Mouse (Mus musculus) liver, postnatal 0 days (tissue): ENCODE measurements at regions not wholly inside any gene's neighbourhood (a gene's known extent, or its start where the extent isn't known, plus 50 kb on each side); places are given as distances from the start of the nearest gene placed in this dataset.
"Not testable (repeated sequence)": the region's sequence is repeated elsewhere in the genome, so short reads cannot be mapped to it uniquely, and the experiment has no call there.

Experiments used
- ATAC-seq: fragments of 200-750 bp; cut with Nextera tagmentation; 2 replicates; pipeline ENCODE4 v1.8.0; 2017; ENCODE audit warnings: mild to moderate bottlenecking, moderate library complexity
- DNase-seq: peaks from one replicate; pipeline ENCODE4 v3.0.0-alpha.2; 2016
- H3K27ac ChIP-seq: fragments of 300-500 bp; sonication (generic); 2 replicates; pipeline ENCODE4 v1.5.1; 2014; ENCODE audit warnings: antibody characterized with exemption, moderate library complexity, mild to moderate bottlenecking, low read depth
- H3K27me3 ChIP-seq: fragments of 300-500 bp; sonication (generic); 2 replicates; pipeline ENCODE4 v1.6.1; 2014; ENCODE audit warnings: low read length, control low read depth, mixed read lengths; ENCODE audit not compliant: insufficient read depth
- H3K36me3 ChIP-seq: fragments of 300-500 bp; sonication (generic); replicated peaks from 2 replicates; pipeline ENCODE4 v1.6.1; 2014; ENCODE audit warnings: mild to moderate bottlenecking, control low read depth, low read length, moderate library complexity, mixed read lengths; ENCODE audit not compliant: insufficient read depth
- H3K4me1 ChIP-seq: fragments of 300-500 bp; sonication (generic); 2 replicates; pipeline ENCODE4 v1.6.1; 2014; ENCODE audit warnings: antibody characterized with exemption, mild to moderate bottlenecking, control low read depth; ENCODE audit not compliant: insufficient read depth
- H3K4me2 ChIP-seq: fragments of 300-500 bp; sonication (generic); 2 replicates; pipeline ENCODE4 v1.6.1; 2014; ENCODE audit warnings: low read depth, mild to moderate bottlenecking, low read length, moderate library complexity, mixed read lengths
- H3K4me3 ChIP-seq: fragments of 300-500 bp; sonication (generic); 2 replicates; pipeline ENCODE4 v1.5.1; 2014; ENCODE audit warnings: low read depth, low read length
- H3K9ac ChIP-seq: fragments of 300-500 bp; sonication (generic); replicated peaks from 2 replicates; pipeline ENCODE4 v1.6.1; 2014; ENCODE audit warnings: mild to moderate bottlenecking, moderate library complexity
- H3K9me3 ChIP-seq: fragments of 300-500 bp; sonication (generic); 2 replicates; pipeline ENCODE4 v1.6.1; 2016; ENCODE audit warnings: mild to moderate bottlenecking, control low read depth, low read length, mixed read lengths
- CTCF ChIP-seq: sonication (generic); IDR thresholded peaks from 2 replicates; pipeline ENCODE4 v1.5.1; 2016; ENCODE audit warnings: antibody characterized with exemption, low read depth
- EP300 ChIP-seq: IDR thresholded peaks from 2 replicates; pipeline ENCODE4 v1.6.1; 2016; ENCODE audit warnings: antibody characterized with exemption, low read depth, mild to moderate bottlenecking
- WGBS: fragments of 180-500 bp; shearing (Covaris S2); extraction: QIAGEN DNeasy Blood & Tissue Kit; methylation state at CpG from one replicate; pipeline ENCODE4 v1.1.7; 2014; ENCODE audit not compliant: insufficient replicate concordance; 5-methylcytosine and 5-hydroxymethylcytosine counted together

- not testable (repeated sequence) for ATAC-seq
Measured at GRCm38 (mm10) chr4:143029813-143030212, 183.0 kb downstream of the Prdm2 start.

GRCm38 (mm10) chr4:143027292-143027691 lies 185.5 kb downstream of the Prdm2 start:
- 9% methylated on average over 5 of the region's 5 CpGs for WGBS

More at GRCm38 (mm10) chr4:143029813-143030212, 183.0 kb downstream of the Prdm2 start:
- not testable (repeated sequence) for H3K4me2 ChIP-seq, H3K4me1 ChIP-seq, H3K36me3 ChIP-seq, H3K27me3 ChIP-seq, H3K4me3 ChIP-seq, H3K27ac ChIP-seq, H3K9me3 ChIP-seq, H3K9ac ChIP-seq
- WGBS = 48% methylated on average over 4 of the region's 4 CpGs
- TF ChIP-seq CTCF = peak; percentile 22; the same call in 1 of the 2 replicates
- DNase-seq = peak; percentile 22

GRCm38 (mm10) chr4:143021242-143021881 lies 191.4 kb downstream of the Prdm2 start:
- Histone ChIP-seq H3K4me1 (no peaks in the 10 kb centered on the region), H3K9ac (no peak overlapping the region), H3K36me3 (no peaks in the 10 kb centered on the region), H3K4me2 (no peak overlapping the region), H3K9me3 (no peaks in the 10 kb centered on the region), H3K27ac (no peak overlapping the region), H3K4me3 (no peak overlapping the region), H3K27me3 (no peaks in the 10 kb centered on the region)
- ATAC-seq (no peak), DNase-seq (peak; percentile 55)
- 40% methylated on average over 10 of the region's 10 CpGs for WGBS
- TF ChIP-seq EP300 = no peak
- TF ChIP-seq CTCF = peak; percentile 81

More at GRCm38 (mm10) chr4:143027292-143027691, 185.5 kb downstream of the Prdm2 start:
- H3K9ac ChIP-seq = no peak overlapping the region
- H3K36me3 ChIP-seq = no peaks in the 10 kb centered on the region
- H3K27me3 ChIP-seq = no peaks in the 10 kb centered on the region
- no peaks in the 10 kb centered on the region for H3K9me3 ChIP-seq
- DNase-seq = peak; percentile 52
- H3K27ac ChIP-seq = no peak overlapping the region
- peak; percentile 89 for TF ChIP-seq CTCF
- TF ChIP-seq EP300 = no peak
- H3K4me2 ChIP-seq = no peak overlapping the region
- H3K4me1 ChIP-seq = no peaks in the 10 kb centered on the region
- no peak overlapping the region for H3K4me3 ChIP-seq
- ATAC-seq = no peak

GRCm38 (mm10) chr4:143020658-143021057 lies 192.1 kb downstream of the Prdm2 start:
- no peak overlapping the region for H3K9ac ChIP-seq
- H3K4me2 ChIP-seq = no peak overlapping the region
- no peak for DNase-seq
- no peak for ATAC-seq
- no peak overlapping the region for H3K4me3 ChIP-seq
- WGBS = 64% methylated on average over 4 of the region's 4 CpGs
- no peak overlapping the region for H3K27ac ChIP-seq
- H3K27me3 ChIP-seq = no peaks in the 10 kb centered on the region
- H3K36me3 ChIP-seq = no peaks in the 10 kb centered on the region
- H3K9me3 ChIP-seq = no peaks in the 10 kb centered on the region
- TF ChIP-seq EP300 (no peak), CTCF (no peak)
- no peaks in the 10 kb centered on the region for H3K4me1 ChIP-seq

- no peak overlapping the region for H3K4me3 ChIP-seq
- DNase-seq (no peak), ATAC-seq (no peak)
- H3K36me3 ChIP-seq = no peaks in the 10 kb centered on the region
- no peaks in the 10 kb centered on the region for H3K27me3 ChIP-seq
- no peaks in the 10 kb centered on the region for H3K4me1 ChIP-seq
- no peaks in the 10 kb centered on the region for H3K9me3 ChIP-seq
- WGBS = 79% methylated on average over 8 of the region's 8 CpGs
- H3K27ac ChIP-seq = no peak overlapping the region
- no peak for TF ChIP-seq EP300
- H3K4me2 ChIP-seq = no peak overlapping the region
- H3K9ac ChIP-seq = no peak overlapping the region
Measured at GRCm38 (mm10) chr4:143012900-143013299, 199.9 kb downstream of the Prdm2 start.

GRCm38 (mm10) chr4:143001961-143002360 lies 210.8 kb downstream of the Prdm2 start:
- Histone ChIP-seq H3K9me3 (no peaks in the 10 kb centered on the region), H3K4me1 (no peaks in the 10 kb centered on the region), H3K9ac (no peak overlapping the region), H3K4me3 (no peak overlapping the region), H3K27me3 (no peaks in the 10 kb centered on the region), H3K36me3 (no peaks in the 10 kb centered on the region), H3K27ac (no peak overlapping the region), H3K4me2 (no peak overlapping the region)
- DNase-seq (no peak), ATAC-seq (no peak)
- 41% methylated on average over 13 of the region's 13 CpGs for WGBS
- TF ChIP-seq EP300 (no peak), CTCF (no peak)

- ATAC-seq = no peak
- TF ChIP-seq CTCF (no peak), EP300 (no peak)
Measured at GRCm38 (mm10) chr4:143001486-143001885, 211.3 kb downstream of the Prdm2 start.

More at GRCm38 (mm10) chr4:143001486-143001885, 211.3 kb downstream of the Prdm2 start:
- WGBS = 68% methylated on average over 5 of the region's 5 CpGs
- no peak overlapping the region for H3K4me3 ChIP-seq
- no peak overlapping the region for H3K9ac ChIP-seq
- H3K9me3 ChIP-seq = no peaks in the 10 kb centered on the region
- H3K4me2 ChIP-seq = no peak overlapping the region
- no peak for DNase-seq
- no peak overlapping the region for H3K27ac ChIP-seq
- H3K36me3 ChIP-seq = no peaks in the 10 kb centered on the region
- H3K4me1 ChIP-seq = no peaks in the 10 kb centered on the region
- no peaks in the 10 kb centered on the region for H3K27me3 ChIP-seq
